Mouse (Mus musculus) kidney, postnatal 10 days (tissue): Measurements from ENCODE around the gene Foxp4.

Experiments used
- DNase-seq: peaks from one replicate; pipeline ENCODE4 v3.0.0; 2021; ENCODE audit warnings: mixed read lengths

Foxp4 gene

DNA sequence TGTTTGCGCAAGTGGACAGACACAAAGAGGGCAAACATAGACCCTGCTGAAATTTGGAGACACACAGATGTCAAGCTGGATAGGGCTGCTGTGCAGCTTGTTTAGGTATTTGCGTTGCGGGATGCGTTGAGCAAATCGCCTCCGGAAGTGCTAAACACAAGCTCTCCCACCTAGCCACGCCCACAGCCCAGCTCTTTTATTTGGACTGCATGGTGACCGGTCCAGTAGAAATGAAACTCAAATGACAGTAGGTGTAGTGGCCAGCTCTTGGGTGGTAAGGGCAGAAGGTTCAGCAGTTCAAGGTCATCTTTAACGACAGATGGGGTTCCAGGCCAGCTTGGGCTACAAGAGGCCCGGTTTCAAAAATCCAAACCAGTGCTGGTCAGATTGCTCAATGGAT lies 1.5 kb upstream of the Foxp4 start:
- DNase-seq, result peak; percentile 34

DNA sequence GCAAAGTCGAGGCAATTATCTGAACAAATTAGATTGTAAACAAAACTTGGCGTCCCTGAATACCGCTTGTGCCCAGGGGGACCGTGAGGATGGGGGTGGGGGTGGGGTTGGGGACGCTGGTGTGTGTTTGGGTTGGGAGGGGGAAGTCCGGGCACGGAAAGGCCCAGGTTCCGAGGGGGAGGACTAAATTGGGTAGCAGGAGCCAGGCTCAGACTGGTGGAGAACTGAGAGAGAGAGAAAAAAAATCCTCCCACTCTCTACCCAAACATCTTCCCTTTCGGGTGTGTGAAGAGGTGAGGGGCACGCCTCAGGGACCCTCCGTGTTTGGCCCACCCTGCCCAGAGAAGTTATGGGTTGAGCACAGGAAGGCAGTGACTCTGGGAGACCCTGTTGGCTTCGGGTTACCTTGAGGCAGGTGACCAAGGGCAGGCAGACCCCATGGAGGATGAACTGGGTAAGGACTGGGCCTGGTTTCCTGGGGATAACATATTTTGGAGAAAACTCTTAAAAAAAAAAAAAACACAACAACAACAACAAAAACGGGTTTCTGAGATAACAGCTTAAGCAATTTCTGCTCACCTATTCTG lies 988 bp upstream of the Foxp4 start:
- no peak for DNase-seq

- peak; percentile 81 for DNase-seq
Measured at GRCm38 (mm10) chr17:47923678-47924382, 615 bp downstream of the Foxp4 start.

- peak; percentile 74 for DNase-seq
Measured at GRCm38 (mm10) chr17:47923011-47923677, 1.3 kb downstream of the Foxp4 start.

GRCm38 (mm10) chr17:47922579-47922978 lies 1.9 kb downstream of the Foxp4 start:
- no peak for DNase-seq

DNA sequence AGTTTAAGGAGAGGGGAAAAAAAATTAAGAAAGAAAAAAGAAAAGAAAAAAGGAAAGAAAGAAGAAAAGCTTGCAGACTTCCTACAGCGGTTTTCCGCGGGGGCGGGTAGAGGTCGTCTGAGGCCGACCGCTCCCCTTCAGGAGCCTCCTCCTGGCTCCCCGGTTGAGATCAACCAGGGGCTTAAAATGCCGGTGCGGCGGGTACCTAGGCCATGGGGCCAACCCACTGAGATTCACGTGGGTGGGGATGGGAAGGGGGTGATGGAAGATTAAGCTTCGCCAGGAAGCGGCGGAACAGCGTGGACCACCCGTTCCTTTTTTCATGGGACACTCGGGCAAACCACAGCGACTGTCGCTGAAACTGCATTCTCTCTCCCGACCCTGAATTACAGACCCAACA lies 2.3 kb downstream of the Foxp4 start:
- DNase-seq, result no peak

DNA sequence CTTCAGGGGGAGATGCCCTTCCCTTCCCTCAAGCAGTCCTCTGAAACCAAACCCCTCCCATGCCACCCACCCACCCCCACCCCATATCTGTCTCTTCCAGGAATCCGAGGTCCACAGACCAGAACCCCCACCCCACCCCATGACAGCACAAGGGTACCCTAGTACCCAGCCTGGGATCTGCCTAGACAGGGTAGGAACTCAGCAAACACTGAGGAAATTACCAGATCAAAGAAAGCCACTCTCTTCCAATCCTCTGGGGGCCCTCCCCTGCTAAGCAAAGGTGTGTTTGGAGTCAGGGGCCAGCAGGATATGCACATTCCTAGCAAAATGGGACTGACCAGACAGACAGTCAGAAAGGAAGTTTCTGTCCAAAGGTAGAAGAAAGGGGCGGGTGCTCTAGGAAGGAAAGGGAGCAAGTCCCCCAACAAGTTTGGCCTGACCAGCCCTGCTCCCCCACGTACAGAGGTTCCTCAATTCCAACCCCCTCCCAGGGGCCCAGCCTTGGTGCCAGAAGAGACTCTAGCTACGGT lies 3.2 kb downstream of the Foxp4 start:
- no peak for DNase-seq

DNA sequence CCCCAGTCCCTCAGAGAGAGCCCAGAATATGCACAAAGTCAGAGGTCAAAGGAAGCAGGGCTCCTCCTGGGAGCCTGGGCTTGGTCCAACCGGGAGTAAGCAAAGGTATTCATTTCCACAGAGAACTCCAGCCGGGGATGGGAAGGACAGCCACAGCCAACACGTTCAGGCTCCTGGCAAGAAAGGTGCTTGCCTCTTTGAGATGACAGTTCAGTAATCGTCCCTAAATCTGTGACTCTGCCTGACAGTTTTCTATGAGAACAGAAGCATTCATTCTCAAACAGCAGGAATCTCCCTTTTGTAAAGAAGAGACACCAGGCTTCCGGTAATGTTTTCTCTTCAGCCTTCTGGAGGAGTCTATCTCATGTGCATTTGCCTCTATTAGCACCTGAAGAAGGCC lies 4.6 kb downstream of the Foxp4 start:
- DNase-seq, result no peak

DNA sequence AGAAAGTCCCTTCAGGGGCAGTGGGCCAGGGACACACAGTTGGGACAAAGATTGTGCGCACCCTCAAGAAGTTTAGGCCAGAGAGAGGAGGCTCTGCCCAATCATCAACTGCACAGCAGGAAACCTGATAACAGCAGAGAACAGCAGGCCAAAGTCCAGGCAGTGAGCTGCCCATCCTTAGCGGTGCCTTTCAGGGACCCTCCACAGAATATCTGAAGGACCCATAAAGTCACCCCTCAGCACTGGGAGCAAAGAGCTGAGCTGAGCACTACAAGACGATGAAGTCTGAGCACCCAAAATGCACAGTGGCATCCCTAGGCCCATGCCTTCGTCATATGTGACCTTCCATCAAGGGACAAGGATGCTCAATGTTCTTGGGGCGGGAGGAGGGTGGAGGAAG lies 6.5 kb downstream of the Foxp4 start:
- no peak for DNase-seq

DNA sequence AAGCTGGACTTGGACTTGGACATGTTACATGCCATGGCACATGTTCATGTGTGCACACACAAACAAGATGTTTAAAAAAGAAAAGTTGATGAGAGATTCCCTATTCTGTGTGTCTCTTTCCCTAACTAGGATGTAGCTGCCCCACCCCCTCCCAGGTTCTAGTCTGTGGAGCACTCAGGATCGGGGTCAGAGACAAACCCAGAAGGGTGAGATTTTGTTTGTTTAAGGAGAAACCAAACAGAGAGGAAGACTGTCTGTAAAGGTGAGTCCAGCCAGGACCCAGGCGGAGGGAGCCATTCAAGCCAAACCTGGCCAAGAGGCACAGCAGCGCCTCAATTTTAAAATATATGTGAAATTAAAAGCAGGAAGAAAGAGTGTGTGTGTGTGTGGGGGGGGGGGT lies 7.2 kb downstream of the Foxp4 start:
- DNase-seq, result no peak

DNA sequence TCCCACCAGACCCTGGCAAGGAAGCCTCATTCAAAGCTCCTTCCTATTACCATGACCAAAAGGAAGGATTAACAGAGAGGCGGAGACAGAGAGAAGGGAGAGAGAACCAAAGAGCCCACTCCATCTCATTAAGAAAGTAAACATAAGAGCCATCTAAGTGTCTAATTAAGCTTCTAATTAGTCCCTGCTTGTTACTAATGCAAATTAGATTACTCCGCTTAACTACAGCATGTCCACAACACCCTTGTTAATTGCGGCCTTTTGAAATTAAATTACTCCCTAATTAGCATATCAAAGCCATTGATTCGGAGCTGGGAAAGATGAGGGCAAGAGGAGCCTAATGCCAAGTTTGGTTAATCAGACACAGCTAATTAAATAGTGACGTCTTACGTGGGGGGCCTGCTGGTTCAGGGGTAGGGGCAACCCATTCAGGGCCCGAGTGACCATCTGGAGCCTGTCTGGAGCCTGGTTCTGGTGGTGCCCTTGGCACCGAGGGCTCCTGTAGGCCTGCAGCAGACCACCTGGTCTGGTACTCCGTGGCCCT lies 9.7 kb downstream of the Foxp4 start:
- no peak for DNase-seq

DNA sequence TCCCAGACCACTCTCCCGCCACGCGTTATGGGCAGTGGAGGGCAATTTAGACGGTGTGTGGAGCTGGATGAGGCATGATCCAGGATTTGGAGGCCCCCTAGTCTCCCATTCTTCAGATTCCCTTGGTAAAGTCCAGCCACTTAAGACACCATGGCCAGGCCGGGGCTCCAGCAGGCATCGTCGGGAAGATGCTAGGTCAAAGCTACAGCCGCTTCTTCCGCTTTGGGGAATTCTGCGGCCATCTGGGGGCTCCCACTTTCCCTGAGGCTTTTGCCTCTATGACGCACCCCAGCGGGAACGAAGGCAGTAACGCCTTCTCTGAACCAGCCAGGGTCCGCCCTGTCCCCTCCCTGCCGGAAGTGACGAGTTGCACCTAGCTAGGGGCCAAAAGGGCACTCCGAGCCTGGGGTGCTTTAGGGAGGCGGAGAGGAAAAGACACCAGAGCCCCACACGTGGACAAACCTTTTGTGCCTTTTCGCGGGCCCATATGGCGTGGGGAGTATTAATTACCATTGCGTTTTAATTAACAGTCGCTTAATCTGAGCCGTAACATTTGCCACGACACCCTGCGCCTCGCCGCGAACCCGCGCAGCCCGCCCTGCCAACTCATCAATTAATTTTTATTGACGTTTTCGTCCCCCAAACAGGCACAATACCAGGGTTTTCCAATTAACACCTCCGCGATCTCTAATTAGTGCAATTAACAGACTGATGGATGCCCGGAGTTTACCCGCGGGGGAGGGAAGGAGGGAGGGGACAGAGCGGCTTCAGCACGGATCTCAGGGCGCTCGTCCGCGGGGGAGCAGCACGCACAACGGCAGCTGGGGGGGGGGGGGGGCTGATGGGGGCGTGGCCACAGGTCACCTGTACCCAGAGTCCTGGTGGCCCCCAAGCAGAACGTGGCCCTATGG lies 15.1 kb downstream of the Foxp4 start:
- DNase-seq, result peak; percentile 73

GRCm38 (mm10) chr17:47908079-47908478 lies 16.4 kb downstream of the Foxp4 start:
- DNase-seq, result no peak

DNA sequence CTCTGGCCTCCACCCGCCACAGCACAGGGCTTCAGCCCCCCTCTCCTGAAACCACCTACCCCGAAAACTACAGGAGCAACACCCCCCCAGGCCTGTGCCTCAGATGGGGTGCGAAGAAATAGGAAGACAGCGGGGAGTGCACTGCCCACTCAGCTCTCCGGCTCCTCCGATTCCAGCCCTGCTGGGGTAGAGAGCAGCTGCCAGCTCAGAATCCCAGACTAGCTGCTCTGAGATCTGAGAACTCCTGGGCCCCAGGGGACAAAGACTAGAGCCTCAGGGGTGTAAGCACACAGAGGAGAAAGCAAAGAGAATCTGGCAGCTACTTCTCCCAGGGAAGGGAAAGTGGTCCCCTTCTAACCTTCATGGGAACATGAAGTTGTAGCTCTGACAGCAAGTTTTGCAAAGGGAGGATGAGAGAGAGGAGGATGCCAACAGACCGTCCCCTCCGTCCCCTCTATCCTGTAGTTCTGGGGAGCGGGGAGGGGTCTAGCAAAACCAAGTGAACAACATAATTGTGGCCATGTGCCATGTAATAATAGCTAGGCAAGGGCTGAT lies 17.0 kb downstream of the Foxp4 start:
- no peak for DNase-seq

DNA sequence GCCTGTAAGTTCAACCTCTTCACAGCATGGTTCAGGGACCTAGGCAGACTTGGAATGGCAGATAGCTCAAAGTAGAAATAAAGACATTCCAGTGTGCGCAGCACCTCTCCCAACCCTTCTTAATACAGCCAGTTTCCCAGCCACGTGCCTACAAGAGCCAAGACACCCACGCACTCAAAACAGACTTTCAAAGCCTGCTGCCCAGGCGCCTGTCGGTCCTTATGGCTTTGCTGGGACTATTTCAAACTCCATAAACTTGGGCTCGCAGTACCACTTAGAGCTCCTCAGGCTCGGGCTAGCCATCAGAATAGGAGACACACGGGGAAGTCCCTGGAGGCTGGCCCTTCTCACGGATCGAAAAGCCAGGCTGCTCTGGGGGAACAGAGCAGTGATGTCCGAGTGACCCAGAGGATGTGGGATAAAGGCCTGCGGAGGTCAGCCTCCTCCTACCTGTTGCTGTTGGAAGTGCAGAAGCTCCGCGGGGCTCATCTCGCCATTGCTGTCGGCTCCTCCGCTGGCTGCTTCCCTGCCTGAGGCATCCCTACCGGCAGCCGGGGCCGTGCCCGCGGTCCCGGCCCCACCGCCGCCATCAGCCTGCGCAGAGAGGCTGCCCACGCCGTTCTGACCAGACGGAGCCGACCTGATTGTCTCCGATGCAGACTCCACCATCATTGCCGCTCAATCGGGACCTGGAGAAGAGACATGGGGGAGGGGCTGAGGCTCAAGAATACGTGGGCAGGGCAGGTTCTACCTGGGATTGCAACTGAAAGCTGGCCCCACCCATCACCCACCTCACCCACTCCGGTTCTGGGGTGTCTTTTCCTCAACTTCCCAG lies 20.4 kb downstream of the Foxp4 start:
- no peak for DNase-seq

DNA sequence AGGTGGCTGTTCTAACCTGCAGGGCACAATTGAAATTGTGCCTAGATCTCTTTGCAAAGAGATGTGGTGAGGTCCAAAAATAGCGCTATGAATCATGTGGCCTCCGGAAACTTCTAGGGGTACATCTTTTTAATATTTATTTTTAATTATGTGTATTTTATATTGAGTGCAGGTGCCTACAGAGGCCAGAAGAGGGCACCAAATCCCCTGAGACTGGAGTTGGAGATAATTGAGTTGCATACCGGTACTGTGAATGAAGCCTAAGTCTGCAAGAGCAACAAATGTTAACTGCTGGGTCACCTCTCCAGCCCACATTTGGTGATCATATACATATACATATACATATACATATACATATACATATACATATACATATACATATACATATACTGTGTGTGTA lies 22.7 kb downstream of the Foxp4 start:
- DNase-seq, result no peak

- no peak for DNase-seq
Measured at GRCm38 (mm10) chr17:47900716-47901115, 23.7 kb downstream of the Foxp4 start.

DNA sequence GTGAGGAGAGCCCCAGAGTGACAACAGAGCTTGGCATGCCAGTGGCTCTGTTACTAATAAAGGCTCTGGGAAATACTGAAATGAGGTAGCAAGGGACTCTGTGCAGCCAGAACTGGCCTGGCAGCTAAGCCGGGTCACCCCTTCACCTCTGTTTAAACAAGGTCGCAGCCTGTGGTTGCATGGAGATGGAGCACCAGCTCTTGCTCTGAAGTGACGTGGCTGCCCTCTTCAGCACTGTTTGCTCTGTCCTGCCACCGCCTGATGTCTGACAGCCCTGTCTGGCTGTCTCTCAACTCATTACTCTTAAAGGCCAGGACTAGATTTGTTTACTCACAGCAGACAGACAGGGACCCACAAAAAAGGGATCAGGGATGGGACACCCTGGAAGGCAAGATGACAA lies 25.3 kb downstream of the Foxp4 start:
- DNase-seq, result no peak

DNA sequence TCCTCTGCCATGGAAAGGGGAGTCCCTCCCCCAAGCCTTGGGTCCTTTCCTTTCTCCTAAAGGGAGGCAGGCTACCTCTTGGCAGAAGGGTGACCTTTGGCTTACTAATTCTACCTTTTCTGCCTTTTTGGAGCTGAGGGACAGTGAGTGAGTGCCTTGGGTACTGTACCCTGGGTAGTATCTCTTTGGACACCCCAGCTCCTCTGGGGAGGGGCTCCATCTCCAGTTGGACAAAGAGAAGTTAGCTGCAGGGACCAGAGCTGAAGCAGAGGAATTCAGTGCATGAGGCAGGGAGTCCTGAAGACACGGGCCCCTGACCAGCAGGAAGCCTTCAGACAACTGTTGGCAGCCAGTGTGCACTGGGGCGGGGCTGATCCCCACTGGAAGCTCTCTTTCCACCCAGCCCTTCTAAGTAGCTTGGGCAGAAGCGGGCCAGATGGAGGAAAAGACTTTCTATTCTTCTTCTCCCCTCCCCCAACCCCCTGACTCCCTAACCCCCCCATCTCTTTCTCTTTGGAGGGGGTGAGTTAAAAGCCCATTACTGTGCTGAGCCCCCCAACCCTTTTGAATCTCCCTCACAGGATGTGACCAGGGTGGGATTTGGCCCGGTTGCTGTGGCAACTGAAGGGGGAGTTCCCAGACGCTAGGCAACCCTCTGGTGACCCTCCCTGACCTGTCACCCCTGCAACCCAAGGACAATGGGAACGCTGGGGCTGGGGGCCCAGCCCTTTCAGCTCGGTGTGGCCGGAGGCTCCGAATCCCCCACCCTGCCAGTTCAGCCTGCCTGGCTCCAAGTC lies 26.3 kb downstream of the Foxp4 start:
- DNase-seq, result peak; percentile 86

DNA sequence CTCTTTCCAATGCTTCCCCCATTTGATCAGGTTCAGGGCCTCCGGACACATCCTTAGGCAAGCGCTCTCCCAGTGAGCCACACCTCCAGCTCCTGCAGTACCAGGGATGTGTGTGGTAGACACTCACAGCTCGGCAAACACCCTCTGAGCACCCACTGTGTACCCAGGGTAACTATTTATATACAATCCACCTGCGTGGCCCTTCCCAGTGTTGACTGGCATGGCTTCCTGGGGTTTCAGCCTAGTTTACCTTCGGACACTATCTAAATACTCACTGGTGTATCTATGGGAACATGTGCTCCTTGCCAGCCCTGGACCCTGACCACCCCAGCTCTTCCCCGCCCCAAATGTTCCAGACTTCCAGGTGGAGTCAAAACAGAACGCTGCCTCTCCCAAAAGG lies 34.7 kb downstream of the Foxp4 start:
- DNase-seq, result no peak

DNA sequence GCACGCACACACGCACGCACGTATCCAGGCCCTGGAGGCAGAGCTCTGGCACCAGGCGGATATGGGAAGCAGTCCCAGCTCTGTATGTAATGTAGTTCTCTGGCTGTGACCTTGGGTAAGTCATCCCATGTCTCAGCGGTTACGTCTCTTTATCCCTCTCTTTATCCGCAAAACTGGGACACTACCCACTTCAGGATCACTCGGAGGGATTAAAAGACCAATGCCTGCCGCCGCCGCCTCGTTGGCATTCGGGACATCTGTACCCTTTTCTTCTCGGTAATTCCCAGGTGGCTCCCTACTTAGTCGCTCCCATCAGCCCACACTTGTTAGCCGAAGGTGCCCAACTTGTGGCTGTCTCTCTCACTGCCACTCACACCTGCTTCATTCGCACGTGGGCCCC lies 35.2 kb downstream of the Foxp4 start:
- no peak for DNase-seq
